Mouse (Mus musculus): Measurements from ENCODE around the gene Enpp1.

Enpp1 gene

DNA sequence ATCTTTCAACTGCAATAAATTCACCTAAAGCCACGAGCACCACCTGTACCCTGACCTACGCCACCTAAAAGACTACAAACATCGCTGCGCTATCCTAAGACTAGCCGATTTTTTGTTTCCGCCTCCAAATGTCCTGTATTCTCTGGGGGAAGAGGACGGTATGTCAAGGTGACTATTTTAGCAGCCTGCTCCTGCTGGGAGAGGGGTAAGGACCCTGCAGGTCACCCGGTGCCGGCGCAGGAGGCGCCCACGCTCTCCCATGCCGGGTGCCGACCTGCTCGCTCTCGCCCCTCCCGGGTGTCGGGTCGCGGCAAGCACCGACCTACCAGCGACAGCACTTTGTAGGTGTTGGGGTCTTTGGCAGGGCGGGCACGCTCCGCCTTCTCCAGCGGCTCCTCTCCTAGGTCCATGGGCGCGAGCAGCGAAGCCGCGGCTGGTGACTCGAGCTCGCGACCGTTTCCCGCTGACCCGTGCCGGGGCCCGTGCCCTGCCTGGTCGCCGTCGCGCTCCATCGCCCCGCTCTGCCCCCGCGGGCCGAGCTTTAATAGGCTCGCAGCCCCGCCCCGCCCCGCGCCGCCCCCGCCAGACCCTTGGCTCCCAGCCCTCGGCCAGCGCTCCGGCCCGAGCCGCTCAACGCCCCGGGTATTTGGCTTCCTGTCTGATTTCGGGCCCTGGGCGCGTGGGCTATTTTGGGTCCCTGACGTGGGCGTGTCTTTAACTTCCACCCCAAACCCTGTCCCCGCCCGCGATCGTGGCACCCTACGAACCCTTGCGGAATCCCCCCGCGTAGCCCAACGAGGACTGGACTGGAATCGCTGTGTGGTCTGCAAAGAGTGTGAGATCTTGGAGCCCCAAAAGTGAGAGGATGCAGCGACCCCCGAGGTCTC lies at the start of gene Enpp1:
Gene Enpp1 (minus strand): TSS at position 680 of the 887 bp plus-strand sequence.
- in situ Hi-C loops (cut with MboI), result no loop called here

GRCm38 (mm10) chr10:24758326-24758915 lies 46.5 kb upstream of the Enpp1 start:
- in situ Hi-C loops (cut with MboI), result no loop called here

GRCm38 (mm10) chr10:24754874-24755540 lies 43.0 kb upstream of the Enpp1 start:
- in situ Hi-C loops (cut with MboI), result no loop called here

- in situ Hi-C loops (cut with MboI), result no loop called here
Observed at GRCm38 (mm10) chr10:24754251-24754835, 42.4 kb upstream of the Enpp1 start.

DNA sequence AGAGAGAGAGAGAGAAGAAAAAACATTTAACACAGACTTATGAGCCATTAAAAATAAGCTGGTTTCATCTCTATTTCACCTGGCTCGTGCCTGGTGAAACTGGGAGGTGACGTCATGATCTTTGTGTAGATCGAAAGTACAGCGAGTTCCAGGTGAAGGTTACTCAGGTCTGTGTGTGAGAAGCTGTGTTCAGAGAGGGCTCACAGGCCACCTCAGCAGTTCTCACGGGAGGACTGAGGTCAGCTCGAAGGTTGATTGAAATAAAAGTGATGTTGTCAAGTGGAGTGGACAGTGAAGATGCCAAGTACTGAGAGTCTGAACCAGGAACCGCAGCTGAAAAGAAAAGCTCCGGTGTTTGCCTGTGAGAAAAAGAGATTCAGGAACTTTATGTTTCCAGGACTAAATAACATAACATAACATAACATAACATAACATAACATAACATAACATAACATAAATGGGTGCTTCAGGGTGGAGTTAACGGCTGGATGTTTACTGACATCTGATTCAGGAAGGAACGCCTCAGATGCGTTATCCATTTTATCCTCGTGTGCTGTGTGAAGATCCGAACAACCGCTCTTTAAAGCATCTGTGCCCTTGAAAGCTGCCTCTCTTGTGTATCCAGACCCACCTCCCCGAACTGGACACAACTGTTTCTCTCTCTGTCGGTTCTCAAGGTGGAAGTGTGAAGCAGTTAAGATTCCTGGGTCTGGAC lies 41.7 kb upstream of the Enpp1 start:
- in situ Hi-C loops (cut with MboI), result no loop called here

DNA sequence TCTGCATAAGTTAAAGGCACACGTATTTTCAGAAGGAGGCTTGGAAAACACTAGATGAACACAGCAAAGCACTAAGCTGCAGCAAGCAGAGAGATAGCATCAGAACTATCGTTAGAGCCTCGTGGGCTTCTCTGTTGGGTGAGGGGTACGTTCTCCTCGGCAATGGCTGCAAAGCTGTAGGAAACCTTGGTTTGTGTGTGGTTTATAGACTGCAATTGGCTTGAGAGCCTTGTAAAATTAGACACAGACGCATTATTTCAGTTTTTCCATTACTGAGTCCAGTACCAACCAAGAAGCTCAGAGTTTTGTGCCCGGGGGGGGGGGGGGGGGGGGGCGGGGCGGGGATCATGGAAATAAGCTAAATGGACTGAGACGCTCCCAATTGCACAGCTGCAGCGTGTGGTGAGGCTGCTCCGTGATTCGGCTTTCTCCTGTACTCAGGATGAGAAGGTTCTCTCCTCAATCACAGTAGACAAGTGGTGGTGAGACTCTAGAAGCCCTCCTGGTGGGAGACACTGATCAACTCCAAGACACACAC lies 31.1 kb upstream of the Enpp1 start:
- in situ Hi-C loops (cut with MboI), result no loop called here

DNA sequence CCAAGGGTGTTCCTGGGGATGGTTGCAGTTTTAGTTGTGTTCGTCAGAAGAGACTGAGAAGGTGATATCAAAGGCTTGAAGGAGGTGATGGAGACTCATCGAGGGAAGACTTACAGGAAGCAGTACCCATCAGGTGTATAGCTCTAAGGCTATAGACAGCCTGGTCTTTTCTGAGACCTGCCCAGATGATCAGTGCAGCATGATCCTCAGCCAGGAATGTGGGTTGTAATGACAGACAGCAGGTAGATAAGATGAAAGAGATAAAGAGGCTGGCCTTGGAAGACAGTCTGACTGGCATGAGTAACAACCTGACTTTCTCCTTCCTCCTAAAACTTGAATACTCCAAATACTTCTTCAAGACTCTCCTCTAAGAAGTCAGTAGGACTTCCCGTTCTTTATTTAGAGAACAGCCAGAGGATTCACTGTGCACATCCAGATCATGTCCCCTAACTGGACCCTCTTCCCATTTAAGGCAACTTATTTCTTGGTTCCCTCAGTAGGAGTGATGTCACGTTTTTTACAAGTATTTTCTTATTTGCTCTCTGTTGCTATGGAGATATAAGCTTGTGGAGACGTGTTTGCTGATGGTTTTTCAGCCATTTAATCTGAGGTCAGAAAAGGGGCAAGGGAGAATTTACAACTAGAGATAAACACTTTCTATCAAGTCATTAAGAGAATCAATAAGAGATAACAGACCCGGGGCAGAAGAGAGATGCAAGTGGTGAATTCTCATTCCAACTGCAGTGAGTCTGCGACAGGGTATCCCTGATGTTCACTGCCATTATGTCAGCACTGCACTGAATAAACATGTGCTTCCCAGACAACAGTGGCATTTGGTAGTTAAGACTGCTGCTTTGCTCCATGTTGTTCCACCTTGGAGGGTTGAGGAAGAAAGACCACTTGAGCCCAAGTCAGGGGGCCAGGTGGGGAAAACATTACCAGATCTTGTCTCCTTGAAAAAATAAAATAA lies 29.6 kb upstream of the Enpp1 start:
- in situ Hi-C loops (cut with MboI), result no loop called here

DNA sequence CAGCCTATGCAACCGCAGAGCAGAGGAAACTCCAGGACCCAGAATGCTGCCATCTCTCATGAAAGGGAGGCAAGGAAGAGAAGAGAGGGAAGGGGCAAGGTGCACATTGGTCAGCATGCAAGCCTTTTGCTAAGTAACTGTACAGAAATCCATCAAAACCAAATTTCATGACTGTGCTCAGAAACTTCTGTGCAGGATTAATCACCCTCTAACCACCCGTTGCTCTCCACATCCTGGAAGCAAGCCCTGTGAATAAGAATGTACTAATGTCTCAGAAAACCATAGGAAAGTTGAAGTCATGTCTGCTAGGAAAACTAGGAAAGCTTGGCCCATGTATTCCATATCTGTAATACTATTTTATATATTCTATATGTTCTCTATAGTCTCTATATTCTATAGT lies 27.2 kb upstream of the Enpp1 start:
- in situ Hi-C loops (cut with MboI), result no loop called here

DNA sequence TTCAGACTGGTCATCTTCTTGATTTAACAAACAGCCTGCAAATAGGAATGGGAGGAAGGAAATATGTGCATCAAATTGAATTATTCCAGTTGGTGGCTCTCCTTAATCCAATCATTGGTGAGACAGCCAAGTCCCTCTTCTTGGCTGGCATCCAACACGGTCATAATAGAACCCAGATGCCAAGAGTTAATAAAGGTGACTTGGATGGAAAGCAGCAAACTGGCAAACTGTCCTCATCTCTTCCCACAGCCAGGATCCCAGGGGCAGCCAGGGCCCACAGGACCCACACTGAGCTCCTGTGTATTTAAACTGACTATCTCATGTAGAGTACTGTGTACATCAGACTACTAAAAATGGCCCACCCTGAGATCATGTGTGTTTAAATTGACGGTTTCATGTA lies 26.5 kb upstream of the Enpp1 start:
- in situ Hi-C loops (cut with MboI), result no loop called here

GRCm38 (mm10) chr10:24735027-24735777 lies 23.2 kb upstream of the Enpp1 start:
- in situ Hi-C loops (cut with MboI), result no loop called here

DNA sequence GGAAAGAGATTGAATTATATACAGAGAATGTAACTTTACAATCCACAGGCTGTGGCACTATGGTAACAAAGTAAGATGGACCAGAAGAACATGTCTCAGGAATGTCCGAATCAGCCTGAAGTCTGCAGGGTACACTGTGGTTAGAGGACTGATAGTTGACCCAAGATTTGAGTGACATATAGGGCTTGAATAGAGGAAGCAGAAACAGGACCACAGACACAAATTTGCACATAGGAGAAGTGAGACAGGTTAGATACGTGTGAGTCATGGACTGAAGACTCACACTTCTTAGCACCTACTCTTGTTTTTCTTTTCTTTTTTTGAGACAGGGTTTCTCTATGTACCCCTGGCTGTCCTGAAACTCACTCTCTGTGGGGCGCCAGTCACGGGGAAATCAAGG lies 15.5 kb upstream of the Enpp1 start:
- in situ Hi-C loops (cut with MboI), result no loop called here

GRCm38 (mm10) chr10:24725197-24725596 lies 13.2 kb upstream of the Enpp1 start:
- in situ Hi-C loops (cut with MboI), result no loop called here

- in situ Hi-C loops (cut with MboI), result no loop called here
Observed at GRCm38 (mm10) chr10:24721841-24722240, 9.9 kb upstream of the Enpp1 start.

- in situ Hi-C loops (cut with MboI), result no loop called here
Observed at GRCm38 (mm10) chr10:24719383-24719782, 7.4 kb upstream of the Enpp1 start.

GRCm38 (mm10) chr10:24718720-24719119 lies 6.8 kb upstream of the Enpp1 start:
- in situ Hi-C loops (cut with MboI), result no loop called here

DNA sequence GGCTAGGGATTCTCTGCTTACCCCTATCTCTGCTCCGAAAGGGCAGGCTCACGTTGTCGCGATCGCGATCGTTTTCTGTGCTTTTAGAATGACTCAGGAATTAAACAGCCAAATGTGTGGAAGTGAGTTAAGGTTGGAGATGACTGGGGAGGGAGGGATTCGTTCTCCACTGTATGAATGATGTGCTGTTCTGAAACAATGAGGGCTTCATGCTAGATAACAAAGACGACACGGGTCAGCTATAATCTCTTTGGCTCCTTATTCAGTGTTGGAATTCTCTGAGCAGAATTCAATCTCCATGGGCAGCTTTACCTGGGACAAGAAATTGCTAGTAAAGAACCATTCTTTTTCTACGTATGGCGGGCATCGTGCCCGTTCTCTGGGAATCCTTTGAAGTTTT lies 6.1 kb upstream of the Enpp1 start:
- in situ Hi-C loops (cut with MboI), result no loop called here

GRCm38 (mm10) chr10:24716232-24716631 lies 4.3 kb upstream of the Enpp1 start:
- in situ Hi-C loops (cut with MboI), result no loop called here

GRCm38 (mm10) chr10:24712901-24713300 lies 942 bp upstream of the Enpp1 start:
- in situ Hi-C loops (cut with MboI), result no loop called here

- in situ Hi-C loops (cut with MboI), result no loop called here
Observed at GRCm38 (mm10) chr10:24712367-24712761, 405 bp upstream of the Enpp1 start.

GRCm38 (mm10) chr10:24711071-24711470 lies 888 bp downstream of the Enpp1 start:
- in situ Hi-C loops (cut with MboI), result no loop called here

All from mature B cell (primary cell).